ENCODE assay signal across 15 mouse cellular contexts in genomic region chr4:152568662-152569395, GRCm38 (mm10).
A peak's percentile ranks its signal among the peaks of the same experiment; 100 is the strongest.
DNase-seq lines count a peak whose midpoint lies in the region; ATAC-seq lines count a peak whose summit lies in the region.
"Had no signal": no experiment of that assay in that cellular context is flagged by ENCODE, and none has a peak within 500 bp of the region (broad histone marks: within the 10 kb centered on the region; RNA-seq: fewer than 3 reads in every experiment).

No protein-coding gene starts in this region.

- no peak overlapping the region for H3K4me3 ChIP-seq in midbrain, embryonic 13.5 days (replicated peaks)
- no peak overlapping the region for H3K4me3 ChIP-seq in midbrain, embryonic 10.5 days
- H3K4me3 ChIP-seq in hindbrain, embryonic 15.5 days: no peak overlapping the region
- no peak overlapping the region for H3K4me3 ChIP-seq in neural tube, embryonic 14.5 days (ENCODE audit: low read depth, low read length)
- H3K4me3 ChIP-seq: erythroblast, embryonic 14.5 days; megakaryocyte, embryonic 14.5 days had no signal

- 46% methylated on average over 23 of the region's 23 CpGs for WGBS in midbrain, embryonic 13.5 days
- 68% methylated on average over 23 of the region's 23 CpGs for WGBS in midbrain, embryonic 10.5 days
- 41% methylated on average over 23 of the region's 23 CpGs for WGBS in hindbrain, embryonic 15.5 days
- 29% methylated on average over 23 of the region's 23 CpGs for WGBS in neural tube, embryonic 14.5 days

- intact Hi-C loops in left cerebral cortex, postnatal 10 days (cut with DNase I): no loop called here

- peak; percentile 83 for ATAC-seq in frontal cortex, adult (ENCODE audit: low TSS enrichment)
- ATAC-seq in midbrain, embryonic 13.5 days: no peak
- peak; percentile 52 for ATAC-seq in hindbrain, embryonic 15.5 days (ENCODE audit: low FRiP score, low read depth)
- ATAC-seq in neural tube, embryonic 14.5 days (ENCODE audit: low read depth): no peak
- ATAC-seq: lung, postnatal 0 days had no signal

- H3K9me3 ChIP-seq in midbrain, embryonic 13.5 days: no peaks in the 10 kb centered on the region
- H3K9me3 ChIP-seq in midbrain, embryonic 10.5 days (replicated peaks): no peaks in the 10 kb centered on the region
- no peaks in the 10 kb centered on the region for H3K9me3 ChIP-seq in hindbrain, embryonic 15.5 days
- H3K9me3 ChIP-seq in neural tube, embryonic 14.5 days (ENCODE audit: control insufficient read depth, low read length): no peaks in the 10 kb centered on the region

- H3K4me1 ChIP-seq in midbrain, embryonic 13.5 days (replicated peaks): peaks cover 31% of the 10 kb centered on the region
- H3K4me1 ChIP-seq in midbrain, embryonic 10.5 days: peaks cover 13% of the 10 kb centered on the region; the same call in 1 of the 2 replicates
- peaks cover 24% of the 10 kb centered on the region for H3K4me1 ChIP-seq in hindbrain, embryonic 15.5 days (replicated peaks)
- H3K4me1 ChIP-seq in neural tube, embryonic 14.5 days (ENCODE audit: control insufficient read depth, insufficient read depth, low read length): peaks cover 9% of the 10 kb centered on the region
- H3K4me1 ChIP-seq: megakaryocyte, embryonic 14.5 days had no signal

- peaks cover 5% of the 10 kb centered on the region; the same call in 1 of the 2 replicates for H3K36me3 ChIP-seq in midbrain, embryonic 13.5 days
- H3K36me3 ChIP-seq in midbrain, embryonic 10.5 days: peaks cover 6% of the 10 kb centered on the region
- no peaks in the 10 kb centered on the region for H3K36me3 ChIP-seq in hindbrain, embryonic 15.5 days
- no peaks in the 10 kb centered on the region for H3K36me3 ChIP-seq in neural tube, embryonic 14.5 days (ENCODE audit: control insufficient read depth, insufficient read depth, low read length)

- H3K27me3 ChIP-seq in midbrain, embryonic 13.5 days: no peaks in the 10 kb centered on the region
- H3K27me3 ChIP-seq in midbrain, embryonic 10.5 days (ENCODE audit: low read depth, poor library complexity, severe bottlenecking): 0 out of 2 replicates have a peak, but pooled peaks cover 5% of the 10 kb centered on the region
- H3K27me3 ChIP-seq in hindbrain, embryonic 15.5 days: no peaks in the 10 kb centered on the region
- no peaks in the 10 kb centered on the region for H3K27me3 ChIP-seq in neural tube, embryonic 14.5 days (ENCODE audit: control insufficient read depth, insufficient read depth, low read length)
- H3K27me3 ChIP-seq: megakaryocyte, embryonic 14.5 days had no signal

- no peak overlapping the region; the same call in 1 of the 2 replicates for H3K4me2 ChIP-seq in midbrain, embryonic 13.5 days (replicated peaks)
- peak overlapping the region; percentile 22; the same call in 1 of the 2 replicates for H3K4me2 ChIP-seq in hindbrain, embryonic 15.5 days
- H3K4me2 ChIP-seq in neural tube, embryonic 14.5 days (ENCODE audit: low read depth, low read length): no peak overlapping the region
- H3K4me2 ChIP-seq: liver, embryonic 11.5 days had no signal

- peak overlapping the region; percentile 68 for H3K27ac ChIP-seq in midbrain, embryonic 13.5 days
- no peak overlapping the region for H3K27ac ChIP-seq in midbrain, embryonic 10.5 days (replicated peaks)
- peak overlapping the region; percentile 70 for H3K27ac ChIP-seq in hindbrain, embryonic 15.5 days (replicated peaks)
- peak overlapping the region; percentile 58; the same call in 1 of the 2 replicates for H3K27ac ChIP-seq in neural tube, embryonic 14.5 days (ENCODE audit: low read depth, low read length)

- DNase-seq in frontal cortex, postnatal 14 days (ENCODE audit: low spot score in 2 of 2): no peak
- DNase-seq in midbrain, embryonic 10.5 days (ENCODE audit: low spot score): no peak
- no peak for DNase-seq in left cerebral cortex, adult 18-20 months (ENCODE audit: low spot score in 2 of 2)
- no peak for DNase-seq in left cerebral cortex, postnatal 10 days (ENCODE audit: extremely low spot score in 1 of 2, low spot score in 2 of 2)
- DNase-seq: cerebellum, adult 8-10 months; kidney, postnatal 4 days; right cerebral cortex, postnatal 25 days had no signal

- 0 out of 2 replicates have a peak overlapping the region, but pooled peaks have one; percentile 14 for H3K9ac ChIP-seq in midbrain, embryonic 13.5 days (replicated peaks)
- H3K9ac ChIP-seq in hindbrain, embryonic 15.5 days: no peak overlapping the region; the same call in 1 of the 2 replicates
- H3K9ac ChIP-seq in neural tube, embryonic 14.5 days (replicated peaks; ENCODE audit: low read depth, low read length): 0 out of 2 replicates have a peak overlapping the region, but pooled peaks have one; percentile 8

Comparison
In these comparisons a context has a peak if more than half of its experiments do, and no peak if none do; other contexts are left out.
1. ATAC-seq: peak in frontal cortex, adult (single experiment) and hindbrain, embryonic 15.5 days (single experiment); none in midbrain, embryonic 13.5 days (single experiment) and neural tube, embryonic 14.5 days (single experiment).